Mouse (Mus musculus): ENCODE data around the gene Ppp1r3e. TPM values are rescaled to one million over a fixed set of nuclear protein-coding genes. Genes with fewer than 3 reads are reported as not detected.
A peak's percentile ranks its signal among the peaks of the same experiment; 100 is the strongest.

The Ppp1r3e gene
- total and polyA plus RNA-seq, 3 experiments: 2.8 to 4.8 (median 3.4) TPM

DNA sequence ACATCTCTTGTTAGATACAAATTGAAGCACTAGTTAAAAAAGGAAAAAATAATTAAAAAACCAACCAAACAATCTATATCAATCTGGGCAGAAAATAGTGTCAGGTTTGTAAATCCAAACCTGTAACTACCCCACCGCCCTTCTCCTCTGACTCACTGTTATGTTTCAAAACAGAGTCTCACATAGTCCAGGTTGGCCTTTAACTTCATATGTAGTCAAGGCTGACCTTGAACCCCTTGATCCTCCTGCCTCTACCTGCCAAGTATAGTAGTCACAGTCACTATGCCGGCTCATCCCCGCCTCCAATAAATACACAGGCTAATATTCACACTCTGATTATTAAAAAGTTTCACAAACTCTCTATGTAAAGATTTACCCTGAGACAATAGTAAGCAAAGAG is 21.6 kb downstream of the Ppp1r3e start:
- 94% methylated on average over 3 of the region's 3 CpGs for WGBS
- Histone ChIP-seq H3K27me3 (ENCODE audit: control insufficient read depth, insufficient read depth, low read length) (no peaks in the 10 kb centered on the region), H3K27ac (no peak overlapping the region), H3K9ac (ENCODE audit: low read depth, low read length) (no peak overlapping the region), H3K79me2 (replicated peaks; ENCODE audit: control insufficient read depth, insufficient read depth, low read length) (no peaks in the 10 kb centered on the region), H3K36me3 (ENCODE audit: control insufficient read depth, insufficient read depth, low read length) (no peaks in the 10 kb centered on the region), H3K4me3 (no peak overlapping the region), H3K4me1 (ENCODE audit: control insufficient read depth, insufficient read depth, low read length) (no peaks in the 10 kb centered on the region)
- intact Hi-C loops (cut with DNase I): no loop called here
- DNase-seq: no peak
- no peak for TF ChIP-seq CTCF (IDR thresholded peaks at IDR 0.05)
- TF ChIP-seq POLR2A (IDR thresholded peaks at IDR 0.05; ENCODE audit: insufficient read depth, low read depth, low read length): no peak
- no peak for TF ChIP-seq EP300 (IDR thresholded peaks at IDR 0.05; ENCODE audit: insufficient read depth, low read depth, low read length)

DNA sequence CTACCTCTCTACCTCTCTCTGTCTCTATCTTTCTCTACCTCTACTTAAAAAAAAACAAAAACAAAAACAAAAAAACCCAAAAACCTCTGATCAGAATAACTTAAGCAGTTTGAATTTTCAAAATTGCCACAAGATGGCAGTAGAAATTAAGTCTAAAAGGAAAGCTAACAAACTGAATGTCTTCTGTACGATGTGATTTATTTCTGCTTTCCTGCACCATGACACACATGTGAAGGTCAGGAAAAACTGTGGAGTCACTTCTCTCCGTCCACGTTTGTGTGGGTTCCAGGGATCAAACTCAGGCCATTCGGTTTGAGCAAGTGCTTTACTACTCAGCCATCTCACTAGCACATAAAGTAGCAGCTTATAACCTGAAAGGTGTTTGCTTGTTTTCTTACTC is 33.9 kb downstream of the Ppp1r3e start:
- Histone ChIP-seq H3K9ac (ENCODE audit: low read depth, low read length) (no peak overlapping the region), H3K4me1 (ENCODE audit: control insufficient read depth, insufficient read depth, low read length) (peaks cover 2% of the 10 kb centered on the region; the same call in 1 of the 2 replicates), H3K79me2 (replicated peaks; ENCODE audit: control insufficient read depth, insufficient read depth, low read length) (no peaks in the 10 kb centered on the region), H3K27ac (no peak overlapping the region), H3K36me3 (ENCODE audit: control insufficient read depth, insufficient read depth, low read length) (no peaks in the 10 kb centered on the region), H3K4me3 (no peak overlapping the region), H3K27me3 (ENCODE audit: control insufficient read depth, insufficient read depth, low read length) (no peaks in the 10 kb centered on the region)
- TF ChIP-seq POLR2A (IDR thresholded peaks at IDR 0.05; ENCODE audit: insufficient read depth, low read depth, low read length): no peak
- TF ChIP-seq CTCF (IDR thresholded peaks at IDR 0.05): peak; percentile 69
- TF ChIP-seq EP300 (IDR thresholded peaks at IDR 0.05; ENCODE audit: insufficient read depth, low read depth, low read length): 0 out of 2 replicates have a peak, but pooled peaks have one; percentile 7
- no peak for DNase-seq
- 1% methylated on average over 4 of the region's 4 CpGs for WGBS
- intact Hi-C loops (cut with DNase I): loop anchor here (2.0 to 10.0 kb wide), 3 partner anchors 95 to 231 kb away; partner anchors contain the start of gene Ngdn

DNA sequence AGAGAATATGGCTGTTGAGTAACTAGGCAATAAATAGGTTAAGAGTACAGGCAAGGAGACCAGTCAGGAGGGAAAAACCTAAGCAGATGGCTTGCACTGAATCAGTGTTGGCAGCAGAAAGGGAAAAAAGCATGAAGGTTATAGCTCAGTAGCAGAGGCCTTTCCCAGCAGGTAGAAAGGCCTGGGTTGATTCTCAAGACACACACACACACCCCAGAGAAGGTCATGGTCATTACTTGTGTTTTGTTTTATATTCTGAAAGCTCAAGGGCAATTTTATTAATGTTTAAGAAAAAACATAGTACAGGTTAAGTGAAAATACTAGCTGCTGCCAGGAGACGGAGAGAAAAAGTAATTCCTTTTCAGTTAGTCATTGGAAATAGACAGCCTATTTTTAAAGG is 53.6 kb downstream of the Ppp1r3e start:
- H3K36me3 ChIP-seq (ENCODE audit: control insufficient read depth, insufficient read depth, low read length): no peaks in the 10 kb centered on the region
- intact Hi-C loops (cut with DNase I): no loop called here
- H3K27ac ChIP-seq: no peak overlapping the region
- no peak for DNase-seq
- no peak for TF ChIP-seq POLR2A (IDR thresholded peaks at IDR 0.05; ENCODE audit: insufficient read depth, low read depth, low read length)
- no peak for TF ChIP-seq CTCF (IDR thresholded peaks at IDR 0.05)
- no peak for TF ChIP-seq EP300 (IDR thresholded peaks at IDR 0.05; ENCODE audit: insufficient read depth, low read depth, low read length)
- no peaks in the 10 kb centered on the region for H3K79me2 ChIP-seq (replicated peaks; ENCODE audit: control insufficient read depth, insufficient read depth, low read length)
- 80% methylated on average over 1 of the region's 1 CpGs for WGBS
- H3K4me1 ChIP-seq (ENCODE audit: control insufficient read depth, insufficient read depth, low read length): no peaks in the 10 kb centered on the region
- no peak overlapping the region for H3K4me3 ChIP-seq
- no peaks in the 10 kb centered on the region for H3K27me3 ChIP-seq (ENCODE audit: control insufficient read depth, insufficient read depth, low read length)
- no peak overlapping the region for H3K9ac ChIP-seq (ENCODE audit: low read depth, low read length)

Other genes starting within 250 kb of the Ppp1r3e start
- not detected for gene Gm17606, start 236.6 kb downstream of the Ppp1r3e start, total RNA-seq (2021)
- not detected in 2 replicates for gene Gm17606, start 236.6 kb downstream of the Ppp1r3e start, polyA plus RNA-seq (2012; rRNA removed)
- gene Cdh24, start 236.2 kb downstream of the Ppp1r3e start, total RNA-seq (2021): under 1 TPM; 0.18 to 0.31 TPM
- gene Cdh24, start 236.2 kb downstream of the Ppp1r3e start, polyA plus RNA-seq (2012; rRNA removed): 1.00 and 1.1 TPM in 2 replicates
- gene 1700123O20Rik, start 191.3 kb downstream of the Ppp1r3e start, total RNA-seq (2021): 10 to 100 TPM; 12.5 to 13.3 TPM
- gene 1700123O20Rik, start 191.3 kb downstream of the Ppp1r3e start, polyA plus RNA-seq (2012; rRNA removed): 18.2 and 27.4 TPM in 2 replicates
- 10 to 100 TPM; 72.3 to 84.9 TPM for gene Acin1, start 190.6 kb downstream of the Ppp1r3e start, total RNA-seq (2021)
- gene Acin1, start 190.6 kb downstream of the Ppp1r3e start, polyA plus RNA-seq (2012; rRNA removed): 59.9 and 78.7 TPM in 2 replicates
- gene Gm29776, start 178.7 kb downstream of the Ppp1r3e start, total RNA-seq (2021): not detected
- 0.04 and 0.09 TPM in 2 replicates for gene Gm29776, start 178.7 kb downstream of the Ppp1r3e start, polyA plus RNA-seq (2012; rRNA removed)
- not detected for gene Cebpe, start 165.4 kb downstream of the Ppp1r3e start, total RNA-seq (2021)
- 0.08 and 0.15 TPM in 2 replicates for gene Cebpe, start 165.4 kb downstream of the Ppp1r3e start, polyA plus RNA-seq (2012; rRNA removed)
- 1 to 10 TPM; 2.6 to 3.3 TPM for gene Slc7a8, start 95.6 kb downstream of the Ppp1r3e start, total RNA-seq (2021)
- gene Slc7a8, start 95.6 kb downstream of the Ppp1r3e start, polyA plus RNA-seq (2012; rRNA removed): 2.7 and 3.7 TPM in 2 replicates
- gene Rnf212b, start 63.4 kb downstream of the Ppp1r3e start, total RNA-seq (2021): not detected
- gene Rnf212b, start 63.4 kb downstream of the Ppp1r3e start, polyA plus RNA-seq (2012; rRNA removed): 0.21 and 0.35 TPM in 2 replicates
- gene Homez, start 6.6 kb downstream of the Ppp1r3e start, total RNA-seq (2021): 1 to 10 TPM; 4.1 to 7.2 TPM
- gene Homez, start 6.6 kb downstream of the Ppp1r3e start, polyA plus RNA-seq (2012; rRNA removed): 2.6 and 3.1 TPM in 2 replicates
- gene Bcl2l2, start 5.8 kb upstream of the Ppp1r3e start, total RNA-seq (2021): 10 to 100 TPM; 42.4 to 45.0 TPM
- 29.2 and 44.4 TPM in 2 replicates for gene Bcl2l2, start 5.8 kb upstream of the Ppp1r3e start, polyA plus RNA-seq (2012; rRNA removed)
- gene Gm20521, start 5.9 kb upstream of the Ppp1r3e start, total RNA-seq (2021): 1 to 10 TPM; 3.2 to 6.1 TPM
- not detected in 2 replicates for gene Gm20521, start 5.9 kb upstream of the Ppp1r3e start, polyA plus RNA-seq (2012; rRNA removed)
- 10 to 100 TPM; 51.4 to 52.2 TPM for gene Pabpn1, start 14.9 kb upstream of the Ppp1r3e start, total RNA-seq (2021)
- 66.2 and 91.7 TPM in 2 replicates for gene Pabpn1, start 14.9 kb upstream of the Ppp1r3e start, polyA plus RNA-seq (2012; rRNA removed)
- 1 to 10 TPM; 1.7 to 2.3 TPM for gene Slc22a17, start 35.6 kb upstream of the Ppp1r3e start, total RNA-seq (2021)
- gene Slc22a17, start 35.6 kb upstream of the Ppp1r3e start, polyA plus RNA-seq (2012; rRNA removed): 13.0 and 13.8 TPM in 2 replicates
- 1 to 10 TPM; 1.9 to 3.0 TPM for gene Efs, start 48.6 kb upstream of the Ppp1r3e start, total RNA-seq (2021)
- 5.1 and 5.4 TPM in 2 replicates for gene Efs, start 48.6 kb upstream of the Ppp1r3e start, polyA plus RNA-seq (2012; rRNA removed)
- gene Il25, start 55.1 kb upstream of the Ppp1r3e start, total RNA-seq (2021): not detected
- not detected in 2 replicates for gene Il25, start 55.1 kb upstream of the Ppp1r3e start, polyA plus RNA-seq (2012; rRNA removed)
- under 1 TPM in 1 of 2 experiments, not detected in 1; 0.30 TPM for gene Cmtm5, start 58.7 kb upstream of the Ppp1r3e start, total RNA-seq (2021)
- gene Cmtm5, start 58.7 kb upstream of the Ppp1r3e start, polyA plus RNA-seq (2012; rRNA removed): 1.8 and 2.9 TPM in 2 replicates
- gene Myh6, start 89.4 kb upstream of the Ppp1r3e start, total RNA-seq (2021): over 10,000 TPM; 19,033 to 21,149 TPM
- gene Myh6, start 89.4 kb upstream of the Ppp1r3e start, polyA plus RNA-seq (2012; rRNA removed): 6,249 and 7,266 TPM in 2 replicates
- not detected for gene Gm17428, start 99.4 kb upstream of the Ppp1r3e start, total RNA-seq (2021)
- not detected in 2 replicates for gene Gm17428, start 99.4 kb upstream of the Ppp1r3e start, polyA plus RNA-seq (2012; rRNA removed)
- gene Myh7, start 117.1 kb upstream of the Ppp1r3e start, total RNA-seq (2021): 1,000 to 10,000 TPM; 1,935 to 2,240 TPM
- 19.8 and 29.5 TPM in 2 replicates for gene Myh7, start 117.1 kb upstream of the Ppp1r3e start, polyA plus RNA-seq (2012; rRNA removed)
- gene Ngdn, start 137.9 kb upstream of the Ppp1r3e start, total RNA-seq (2021): 10 to 100 TPM; 25.9 to 28.9 TPM
- gene Ngdn, start 137.9 kb upstream of the Ppp1r3e start, polyA plus RNA-seq (2012; rRNA removed): 10.1 and 19.6 TPM in 2 replicates
- gene Zfhx2, start 214.8 kb upstream of the Ppp1r3e start, total RNA-seq (2021): 1 to 10 TPM; 3.9 to 4.1 TPM
- gene Zfhx2, start 214.8 kb upstream of the Ppp1r3e start, polyA plus RNA-seq (2012; rRNA removed): 1.1 and 1.3 TPM in 2 replicates
- 10 to 100 TPM; 10.7 to 13.4 TPM for gene Thtpa, start 217.2 kb upstream of the Ppp1r3e start, total RNA-seq (2021)
- gene Thtpa, start 217.2 kb upstream of the Ppp1r3e start, polyA plus RNA-seq (2012; rRNA removed): 8.2 and 9.7 TPM in 2 replicates
- 1 to 10 TPM; 5.3 to 5.6 TPM for gene Ap1g2, start 229.0 kb upstream of the Ppp1r3e start, total RNA-seq (2021)
- 8.2 and 10.2 TPM in 2 replicates for gene Ap1g2, start 229.0 kb upstream of the Ppp1r3e start, polyA plus RNA-seq (2012; rRNA removed)
- under 1 TPM in 1 of 2 experiments, not detected in 1; 0.23 TPM for gene Jph4, start 239.4 kb upstream of the Ppp1r3e start, total RNA-seq (2021)
- gene Jph4, start 239.4 kb upstream of the Ppp1r3e start, polyA plus RNA-seq (2012; rRNA removed): 0.25 and 0.32 TPM in 2 replicates